ENCODE assay signal across 8 mouse cellular contexts in genomic region chr15:82165332-82166239, GRCm38 (mm10). TPM values are rescaled to one million over a fixed set of nuclear protein-coding genes. Genes with fewer than 3 reads are reported as not detected.
DNase-seq lines count a peak whose midpoint lies in the region; ATAC-seq lines count a peak whose summit lies in the region.

No protein-coding gene starts in this region.

- ATAC-seq in limb, embryonic 15.5 days (ENCODE audit: insufficient number of reproducible peaks, low FRiP score, low TSS enrichment, low read depth), result no peak

- H3K27me3 ChIP-seq in limb, embryonic 15.5 days, result no peaks in the 10 kb centered on the region

- no peak overlapping the region for H3K9ac ChIP-seq in limb, embryonic 15.5 days

- H3K4me3 ChIP-seq in limb, embryonic 15.5 days, result no peak overlapping the region

- no peak overlapping the region for H3K4me2 ChIP-seq in limb, embryonic 15.5 days

- WGBS in limb, embryonic 15.5 days, result 52% methylated on average over 8 of the region's 8 CpGs

- H3K27ac ChIP-seq in limb, embryonic 15.5 days, result peak overlapping the region; percentile 75

- peaks cover 60% of the 10 kb centered on the region for H3K4me1 ChIP-seq in limb, embryonic 15.5 days

- H3K9me3 ChIP-seq in limb, embryonic 15.5 days, result no peaks in the 10 kb centered on the region

- peaks cover 10% of the 10 kb centered on the region for H3K36me3 ChIP-seq in limb, embryonic 15.5 days

- DNase-seq in 3T3-L1 (ENCODE audit: low read depth, low spot score), result peak; percentile 75
- peak; percentile 59 for DNase-seq in adipocyte (ENCODE audit: low spot score)
- DNase-seq in embryo, embryonic 11 days, result peak; percentile 71
- DNase-seq in heart, adult 18-20 months, result peak; percentile 67 to 90
- peak; percentile 90 for DNase-seq in kidney, adult 9 months
- DNase-seq in natural killer cell, adult 2 months (ENCODE audit: low spot score in 2 of 2), result peak; percentile 91 to 92
- DNase-seq in testis, postnatal 10 days (ENCODE audit: low spot score), result peak; percentile 89

RNA-seq across cellular contexts. Expression of gene Srebf2, which starts 18.6 kb away (rescaled TPM):
- total RNA-seq in heart, adult 18-20 months (2021), result 10 to 100 TPM; 18.2 to 22.1 TPM
- 155 and 165 TPM in 2 replicates for polyA plus RNA-seq in limb, embryonic 15.5 days (2015; fragmentation: Nextera tagmentation; extraction: Ambion mirVana)

RNA-seq across cellular contexts. Expression of gene Ccdc134, which starts 37.9 kb away (rescaled TPM):
- total RNA-seq in heart, adult 18-20 months (2021), result 1 to 10 TPM; 4.0 to 4.4 TPM
- 24.6 and 28.8 TPM in 2 replicates for polyA plus RNA-seq in limb, embryonic 15.5 days (2015; fragmentation: Nextera tagmentation; extraction: Ambion mirVana)

RNA-seq across cellular contexts. Expression of gene Shisa8, which starts 47.0 kb away (rescaled TPM):
- total RNA-seq in heart, adult 18-20 months (2021), result under 1 TPM in 1 of 2 experiments, not detected in 1; 0.21 TPM
- 0.25 and 0.40 TPM in 2 replicates for polyA plus RNA-seq in limb, embryonic 15.5 days (2015; fragmentation: Nextera tagmentation; extraction: Ambion mirVana)

RNA-seq across cellular contexts. Expression of gene Tnfrsf13c, which starts 58.6 kb away (rescaled TPM):
- total RNA-seq in heart, adult 18-20 months (2021), result 1 to 10 TPM in 1 of 2 experiments, under 1 TPM in 1; 0.35 to 2.2 TPM
- 0.19 and 0.29 TPM in 2 replicates for polyA plus RNA-seq in limb, embryonic 15.5 days (2015; fragmentation: Nextera tagmentation; extraction: Ambion mirVana)
